Mouse (Mus musculus) limb, embryonic 11.5 days (tissue): ENCODE measurements around the gene Ctcfl. TPM values are rescaled to one million over a fixed set of nuclear protein-coding genes. Genes with fewer than 3 reads are reported as not detected.

Experiments used
- ATAC-seq: fragments of 200-750 bp; cut with Nextera tagmentation; 2 replicates; pipeline ENCODE4 v1.8.0; 2017; ENCODE audit warnings: low read depth; ENCODE audit not compliant: insufficient number of reproducible peaks, low FRiP score, low TSS enrichment
- DNase-seq: peaks from one replicate; pipeline ENCODE4 v3.0.0-alpha.2; 2015; ENCODE audit warnings: low spot score
- H3K27ac ChIP-seq: fragments of 300-500 bp; sonication (generic); replicated peaks from 2 replicates; pipeline ENCODE4 v1.5.1; 2014; ENCODE audit warnings: low read depth, mild to moderate bottlenecking, low read length
- H3K27me3 ChIP-seq: fragments of 300-500 bp; sonication (generic); 2 replicates; pipeline ENCODE4 v1.6.1; 2014; ENCODE audit warnings: mild to moderate bottlenecking, low read length, mixed read lengths; ENCODE audit not compliant: control insufficient read depth, insufficient read depth
- H3K36me3 ChIP-seq: fragments of 300-500 bp; sonication (generic); 2 replicates; pipeline ENCODE4 v1.6.1; 2014; ENCODE audit warnings: mild to moderate bottlenecking, low read length, moderate library complexity, mixed read lengths; ENCODE audit not compliant: control insufficient read depth, insufficient read depth
- H3K4me1 ChIP-seq: fragments of 300-500 bp; sonication (generic); 2 replicates; pipeline ENCODE4 v1.6.1; 2014; ENCODE audit warnings: low read length, mixed read lengths; ENCODE audit not compliant: control insufficient read depth, insufficient read depth
- H3K4me2 ChIP-seq: fragments of 300-500 bp; sonication (generic); 2 replicates; pipeline ENCODE4 v1.6.1; 2014; ENCODE audit warnings: low read depth, mild to moderate bottlenecking, moderate library complexity; ENCODE audit not compliant: severe bottlenecking
- H3K4me3 ChIP-seq: fragments of 300-500 bp; sonication (generic); 2 replicates; pipeline ENCODE4 v1.5.1; 2014; ENCODE audit warnings: low read depth, low read length
- H3K9ac ChIP-seq: fragments of 300-500 bp; sonication (generic); 2 replicates; pipeline ENCODE4 v1.6.1; 2014; ENCODE audit warnings: mild to moderate bottlenecking, low read length
- H3K9me3 ChIP-seq: fragments of 300-500 bp; sonication (generic); 2 replicates; pipeline ENCODE4 v1.6.1; 2016; ENCODE audit warnings: low read length; ENCODE audit not compliant: control insufficient read depth
- WGBS: fragments of 180-500 bp; shearing (Covaris S2); extraction: QIAGEN DNeasy Blood & Tissue Kit; methylation state at CpG from one replicate; pipeline ENCODE4 v1.1.7; 2014; 5-methylcytosine and 5-hydroxymethylcytosine counted together
- polyA plus RNA-seq: library from polyadenylated mRNA; unstranded; fragments of >200 nt; fragmentation: Nextera tagmentation; extraction: Ambion mirVana; gene quantifications from 2 replicates; pipeline ENCODE4 v1.2.1, GENCODE M21; 2014

The Ctcfl gene
- polyA plus RNA-seq, 1 experiment from 2014 or later = 0.11 TPM

DNA sequence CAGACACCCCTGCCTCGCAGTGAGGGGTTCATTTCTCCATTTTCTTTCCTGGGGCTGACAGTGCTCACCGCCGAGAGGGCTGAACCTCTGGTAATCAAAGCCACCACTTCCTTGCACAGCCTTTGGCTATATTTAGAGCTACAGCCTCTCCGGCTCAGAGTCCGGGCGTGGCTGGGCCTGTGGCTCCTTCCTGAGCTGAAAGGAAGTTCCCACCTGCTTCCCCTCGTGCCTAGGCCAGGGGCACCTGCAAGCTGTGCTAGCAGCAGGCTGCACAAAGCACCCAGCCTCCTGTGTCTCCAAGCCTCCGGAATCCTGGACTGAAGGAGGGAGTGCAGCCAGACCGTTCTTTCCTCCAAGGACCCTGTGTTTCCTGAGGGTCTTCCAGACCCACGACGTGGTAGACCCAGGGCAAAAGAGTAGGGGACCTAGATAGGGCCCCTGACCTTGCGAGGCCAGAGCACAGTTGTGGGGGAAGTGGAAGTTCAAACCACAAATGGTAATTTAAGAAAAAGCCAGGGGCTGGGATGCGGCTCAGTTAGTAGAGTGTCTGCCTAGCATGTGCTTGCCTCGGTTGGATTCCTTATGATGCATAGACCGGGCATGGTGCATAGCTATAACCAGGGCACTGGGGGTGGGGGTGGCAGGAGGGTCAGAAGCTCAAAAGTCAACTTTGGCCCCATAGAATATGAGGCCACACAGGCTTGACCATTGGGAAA lies 72.6 kb downstream of the Ctcfl start:
- Histone ChIP-seq H3K27ac (no peak overlapping the region), H3K9ac (no peak overlapping the region), H3K27me3 (no peaks in the 10 kb centered on the region), H3K4me2 (no peak overlapping the region), H3K4me1 (peaks cover 6% of the 10 kb centered on the region; the same call in 1 of the 2 replicates), H3K36me3 (no peaks in the 10 kb centered on the region), H3K9me3 (no peaks in the 10 kb centered on the region), H3K4me3 (no peak overlapping the region)
- DNase-seq (no peak), ATAC-seq (no peak)
- 71% methylated on average over 15 of the region's 15 CpGs for WGBS

DNA sequence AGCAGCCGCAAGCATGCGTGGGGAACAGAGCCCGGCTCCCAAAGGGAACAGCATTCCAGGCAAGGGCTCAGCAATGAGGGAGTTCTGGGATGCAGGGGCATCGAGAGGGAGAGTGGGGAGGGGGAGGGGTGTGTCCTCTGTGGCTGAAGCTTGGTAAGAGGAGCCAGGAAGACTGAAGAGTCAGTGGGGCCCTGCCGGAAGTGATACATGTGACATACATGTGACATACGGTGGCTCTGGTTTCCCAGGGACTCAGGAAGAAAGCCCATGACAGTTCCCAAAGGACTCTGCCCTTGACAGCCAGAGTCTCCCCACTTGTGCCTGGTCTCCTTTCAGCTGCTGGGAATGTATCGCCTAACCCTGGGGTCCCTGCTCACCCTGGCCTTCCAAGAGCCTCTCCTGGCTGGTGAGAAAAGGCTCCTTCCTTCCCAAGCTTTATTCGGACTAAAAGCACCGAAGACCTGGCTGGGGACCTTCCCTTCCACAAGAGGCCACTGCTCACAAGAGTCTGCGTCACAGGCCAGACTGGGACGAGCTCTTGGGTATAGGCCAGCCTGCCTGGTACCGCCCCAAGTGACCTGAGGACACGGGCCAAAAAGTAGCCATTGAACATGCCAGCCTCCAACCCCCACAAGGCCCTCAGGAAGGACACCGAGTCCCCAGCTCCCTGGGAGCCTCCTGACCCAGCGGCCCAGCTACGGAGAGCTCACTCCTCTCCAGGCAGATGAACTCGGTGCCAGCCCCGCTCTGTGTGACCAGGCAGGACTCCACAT lies 74.9 kb downstream of the Ctcfl start:
- 80% methylated on average over 18 of the region's 18 CpGs for WGBS
- H3K4me1 ChIP-seq = no peaks in the 10 kb centered on the region
- no peaks in the 10 kb centered on the region for H3K27me3 ChIP-seq
- H3K27ac ChIP-seq = no peak overlapping the region
- H3K9ac ChIP-seq = no peak overlapping the region
- no peaks in the 10 kb centered on the region for H3K36me3 ChIP-seq
- no peaks in the 10 kb centered on the region for H3K9me3 ChIP-seq
- no peak overlapping the region for H3K4me2 ChIP-seq
- DNase-seq = no peak
- H3K4me3 ChIP-seq = no peak overlapping the region
- no peak for ATAC-seq

Other genes with a start within 250 kb of the Ctcfl start
- gene Bmp7, start 179.2 kb downstream of the Ctcfl start, polyA plus RNA-seq = 38.1 and 40.9 TPM in 2 replicates
- 0.95 and 1.7 TPM in 2 replicates for gene Spo11, start 141.8 kb downstream of the Ctcfl start, polyA plus RNA-seq
- 172 and 174 TPM in 2 replicates for gene Rae1, start 119.4 kb downstream of the Ctcfl start, polyA plus RNA-seq
- gene Rbm38, start 99.0 kb downstream of the Ctcfl start, polyA plus RNA-seq = 66.5 and 69.4 TPM in 2 replicates
- 0.05 and 0.23 TPM in 2 replicates for gene Pck1, start 33.5 kb upstream of the Ctcfl start, polyA plus RNA-seq
- gene Zbp1, start 99.4 kb upstream of the Ctcfl start, polyA plus RNA-seq = not detected in 2 replicates
- gene Pmepa1, start 157.0 kb upstream of the Ctcfl start, polyA plus RNA-seq = 2.5 and 2.6 TPM in 2 replicates